Mouse (Mus musculus): ENCODE measurements around the gene Col13a1. TPM values are rescaled to one million over a fixed set of nuclear protein-coding genes. Genes with fewer than 3 reads are reported as not detected.

The Col13a1 gene
- polyA plus RNA-seq, 1 experiment from 2014 or later, result 4.2 TPM

DNA sequence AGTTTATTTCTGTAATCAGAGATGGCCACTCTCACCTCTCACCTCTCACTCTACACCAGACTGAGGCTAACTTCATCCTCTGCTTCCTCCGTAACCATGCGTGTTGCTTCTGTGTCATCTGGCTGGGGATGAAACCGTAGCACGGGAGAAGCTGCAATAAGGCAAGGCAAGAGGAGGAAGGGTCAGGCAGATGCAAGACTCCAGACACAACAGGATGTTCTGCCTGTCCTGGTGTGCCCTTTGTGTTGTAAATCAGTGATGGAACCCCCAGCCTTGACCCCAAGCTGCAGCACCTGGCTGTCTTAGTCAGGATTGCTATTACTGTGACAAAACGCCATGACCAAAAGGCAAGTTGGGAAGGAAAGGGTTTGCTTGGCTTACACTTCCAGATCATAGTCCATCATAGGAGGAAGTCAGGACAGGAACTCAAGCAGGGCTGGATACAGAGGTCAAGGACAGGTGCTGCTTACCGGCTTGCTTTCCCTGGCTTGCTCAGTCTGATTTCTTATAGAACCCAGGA lies 31.1 kb upstream of the Col13a1 start:
- Histone ChIP-seq H3K4me3 (ENCODE audit: low read length) (no peak overlapping the region), H3K9ac (ENCODE audit: low read length) (no peak overlapping the region), H3K4me1 (ENCODE audit: control insufficient read depth, insufficient read depth, low read length) (no peaks in the 10 kb centered on the region), H3K4me2 (ENCODE audit: low read depth, low read length) (no peak overlapping the region), H3K27ac (ENCODE audit: low read length) (no peak overlapping the region), H3K27me3 (ENCODE audit: control insufficient read depth, insufficient read depth, low read length) (0 out of 2 replicates have a peak, but pooled peaks cover 3% of the 10 kb centered on the region), H3K36me3 (ENCODE audit: control insufficient read depth, insufficient read depth) (no peaks in the 10 kb centered on the region), H3K9me3 (replicated peaks; ENCODE audit: control insufficient read depth, low read length) (no peaks in the 10 kb centered on the region)
- ATAC-seq (replicated peaks; ENCODE audit: extremely low read depth, insufficient read depth, low FRiP score), result no peak
- WGBS, result 65% methylated on average over 6 of the region's 6 CpGs

DNA sequence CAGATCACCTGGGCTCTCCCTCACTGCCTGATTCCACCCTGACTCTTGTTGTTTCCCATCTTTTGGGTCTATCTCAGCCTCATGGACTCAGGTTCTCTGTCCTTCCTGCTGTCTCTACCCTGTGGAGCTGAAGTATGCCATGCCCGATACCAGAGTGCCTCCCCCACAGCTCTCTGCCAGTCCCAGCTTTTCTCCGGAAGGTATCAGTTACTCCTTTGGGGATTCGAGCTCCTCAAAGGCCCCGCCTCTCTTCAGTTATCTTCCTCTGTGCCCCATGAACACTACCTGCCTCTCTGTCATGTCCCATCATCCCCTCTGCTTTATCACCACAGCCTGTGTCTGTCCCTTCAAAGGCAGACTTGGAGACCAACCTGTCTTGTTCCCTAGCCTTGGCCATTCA lies 29.1 kb upstream of the Col13a1 start:
- ATAC-seq (replicated peaks; ENCODE audit: extremely low read depth, insufficient read depth, low FRiP score), result no peak
- Histone ChIP-seq H3K4me3 (ENCODE audit: low read length) (no peak overlapping the region), H3K4me1 (ENCODE audit: control insufficient read depth, insufficient read depth, low read length) (no peaks in the 10 kb centered on the region), H3K4me2 (ENCODE audit: low read depth, low read length) (no peak overlapping the region), H3K27ac (ENCODE audit: low read length) (no peak overlapping the region), H3K9me3 (replicated peaks; ENCODE audit: control insufficient read depth, low read length) (no peaks in the 10 kb centered on the region), H3K36me3 (ENCODE audit: control insufficient read depth, insufficient read depth) (no peaks in the 10 kb centered on the region), H3K9ac (ENCODE audit: low read length) (no peak overlapping the region), H3K27me3 (ENCODE audit: control insufficient read depth, insufficient read depth, low read length) (0 out of 2 replicates have a peak, but pooled peaks cover 3% of the 10 kb centered on the region)
- 75% methylated on average over 4 of the region's 4 CpGs for WGBS

DNA sequence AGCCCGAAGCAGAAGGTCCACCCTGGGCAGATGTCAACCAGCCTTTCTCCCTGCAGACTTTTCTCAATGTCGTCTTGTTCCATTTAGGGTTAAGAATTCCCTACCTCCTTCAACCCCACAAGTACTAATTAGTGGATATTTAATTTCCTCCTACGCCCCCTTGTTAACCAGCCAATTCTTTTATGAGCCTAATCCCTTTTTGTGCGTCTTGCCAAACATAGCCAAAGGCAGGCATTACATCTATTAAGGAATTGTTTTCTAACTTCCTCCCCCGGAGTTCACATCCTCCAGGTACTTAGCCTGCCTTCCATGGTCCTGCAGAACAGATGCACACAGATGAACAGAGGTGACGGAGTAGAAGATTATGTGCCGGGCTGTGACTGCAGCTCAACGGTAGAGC lies 27.5 kb upstream of the Col13a1 start:
- no peaks in the 10 kb centered on the region for H3K4me1 ChIP-seq (ENCODE audit: control insufficient read depth, insufficient read depth, low read length)
- H3K9ac ChIP-seq (ENCODE audit: low read length), result no peak overlapping the region
- no peak overlapping the region for H3K4me2 ChIP-seq (ENCODE audit: low read depth, low read length)
- ATAC-seq (replicated peaks; ENCODE audit: extremely low read depth, insufficient read depth, low FRiP score), result no peak
- no peak overlapping the region for H3K4me3 ChIP-seq (ENCODE audit: low read length)
- 0 out of 2 replicates have a peak, but pooled peaks cover 3% of the 10 kb centered on the region for H3K27me3 ChIP-seq (ENCODE audit: control insufficient read depth, insufficient read depth, low read length)
- H3K27ac ChIP-seq (ENCODE audit: low read length), result no peak overlapping the region
- 76% methylated on average over 8 of the region's 8 CpGs for WGBS
- H3K36me3 ChIP-seq (ENCODE audit: control insufficient read depth, insufficient read depth), result no peaks in the 10 kb centered on the region
- no peaks in the 10 kb centered on the region for H3K9me3 ChIP-seq (replicated peaks; ENCODE audit: control insufficient read depth, low read length)

DNA sequence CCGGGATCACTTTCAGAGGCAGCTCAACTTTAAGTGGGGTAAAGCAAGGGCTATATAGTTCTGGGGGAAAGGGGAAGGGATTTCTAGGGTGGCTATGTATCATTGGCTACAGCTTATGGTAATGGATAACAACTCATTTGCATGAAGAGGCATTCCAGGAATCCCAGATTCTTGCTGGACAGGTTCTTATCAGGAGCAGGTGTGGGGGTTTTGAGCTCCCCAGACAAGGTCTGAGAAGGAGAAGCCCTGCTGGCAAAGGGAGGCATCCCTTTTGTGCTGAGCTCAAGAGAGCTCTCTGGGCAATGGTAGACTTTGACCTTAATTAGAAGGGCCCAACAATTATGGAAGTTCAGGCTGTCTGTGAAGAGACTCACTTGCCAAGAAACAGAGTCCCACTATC lies 21.3 kb upstream of the Col13a1 start:
- WGBS, result 84% methylated on average over 1 of the region's 1 CpGs
- no peak overlapping the region for H3K4me2 ChIP-seq (ENCODE audit: low read depth, low read length)
- no peaks in the 10 kb centered on the region for H3K36me3 ChIP-seq (ENCODE audit: control insufficient read depth, insufficient read depth)
- no peaks in the 10 kb centered on the region for H3K9me3 ChIP-seq (replicated peaks; ENCODE audit: control insufficient read depth, low read length)
- H3K4me1 ChIP-seq (ENCODE audit: control insufficient read depth, insufficient read depth, low read length), result no peaks in the 10 kb centered on the region
- H3K9ac ChIP-seq (ENCODE audit: low read length), result no peak overlapping the region
- no peaks in the 10 kb centered on the region for H3K27me3 ChIP-seq (ENCODE audit: control insufficient read depth, insufficient read depth, low read length)
- no peak overlapping the region for H3K4me3 ChIP-seq (ENCODE audit: low read length)
- no peak overlapping the region for H3K27ac ChIP-seq (ENCODE audit: low read length)
- no peak for ATAC-seq (replicated peaks; ENCODE audit: extremely low read depth, insufficient read depth, low FRiP score)

DNA sequence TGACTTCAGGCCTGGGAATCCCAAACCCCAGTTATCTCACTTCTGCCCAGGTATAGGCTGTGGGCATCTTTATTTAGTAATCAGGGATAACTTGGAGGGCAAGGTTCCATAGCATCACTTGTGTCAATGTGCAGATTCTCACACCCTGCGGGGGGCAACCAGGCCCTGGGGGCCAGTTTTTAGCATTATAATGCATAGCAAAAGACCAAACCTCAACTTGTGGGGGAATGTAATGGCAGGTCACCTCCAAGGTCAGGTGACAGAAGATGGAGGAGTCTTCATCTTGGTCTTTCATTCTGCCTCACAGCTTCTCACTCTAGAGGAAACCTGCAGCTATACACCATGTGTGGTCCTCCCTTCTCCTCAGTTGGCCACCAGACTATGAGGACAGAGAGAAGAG lies 20.9 kb upstream of the Col13a1 start:
- H3K4me2 ChIP-seq (ENCODE audit: low read depth, low read length), result no peak overlapping the region
- WGBS, result 75% methylated on average over 1 of the region's 1 CpGs
- H3K36me3 ChIP-seq (ENCODE audit: control insufficient read depth, insufficient read depth), result no peaks in the 10 kb centered on the region

DNA sequence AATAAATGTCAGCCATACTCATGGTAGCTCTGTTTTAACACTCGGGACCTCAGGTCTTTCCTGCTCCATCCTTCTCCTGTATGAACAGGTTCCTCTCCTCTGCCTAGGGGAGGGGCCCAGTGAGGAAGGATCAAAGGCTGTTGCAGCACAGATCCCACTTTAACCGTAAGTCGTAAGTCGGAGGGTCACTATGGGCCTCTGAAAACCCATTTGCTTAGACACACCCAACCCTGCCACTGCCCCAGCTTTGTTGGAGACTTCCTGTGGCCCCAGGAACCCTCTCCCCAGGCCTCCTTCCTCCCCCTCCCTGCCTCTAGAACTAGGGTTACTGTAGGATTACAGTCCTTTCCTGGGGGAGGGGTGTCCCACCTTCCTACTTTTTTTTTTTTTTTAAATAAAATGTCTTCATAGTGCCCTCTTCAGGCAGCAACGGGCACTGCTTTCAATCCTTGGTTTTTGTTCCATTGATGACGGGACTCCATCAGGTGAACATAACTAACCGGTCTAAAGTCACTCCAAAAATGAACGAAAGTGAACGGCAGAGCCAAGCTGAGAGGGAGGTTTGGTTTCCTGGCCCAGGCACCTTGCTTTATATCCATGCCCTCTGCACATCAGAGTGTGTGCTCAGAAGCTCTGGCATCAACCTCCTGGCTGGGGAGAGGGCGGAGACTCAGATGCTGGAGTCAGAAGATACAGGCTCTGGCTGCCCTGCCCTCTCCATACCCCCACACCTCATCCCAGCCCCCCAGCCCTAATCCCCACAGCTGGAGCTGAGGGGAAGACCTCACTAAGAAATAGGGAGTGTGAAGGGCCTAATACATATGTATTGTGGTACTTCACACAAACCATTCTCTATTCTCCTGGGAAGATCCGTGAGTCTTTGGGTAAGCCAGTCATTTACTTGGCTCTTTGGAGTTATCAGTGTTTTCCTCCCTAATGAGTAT lies 12.8 kb upstream of the Col13a1 start:
- H3K4me2 ChIP-seq (ENCODE audit: low read depth, low read length), result no peak overlapping the region
- ATAC-seq (replicated peaks; ENCODE audit: extremely low read depth, insufficient read depth, low FRiP score), result no peak
- no peak overlapping the region for H3K27ac ChIP-seq (ENCODE audit: low read length)
- no peaks in the 10 kb centered on the region for H3K27me3 ChIP-seq (ENCODE audit: control insufficient read depth, insufficient read depth, low read length)
- H3K4me3 ChIP-seq (ENCODE audit: low read length), result no peak overlapping the region
- H3K36me3 ChIP-seq (ENCODE audit: control insufficient read depth, insufficient read depth), result no peaks in the 10 kb centered on the region
- no peak overlapping the region for H3K9ac ChIP-seq (ENCODE audit: low read length)
- 21% methylated on average over 11 of the region's 11 CpGs for WGBS
- no peaks in the 10 kb centered on the region for H3K9me3 ChIP-seq (replicated peaks; ENCODE audit: control insufficient read depth, low read length)
- no peaks in the 10 kb centered on the region; the same call in 1 of the 2 replicates for H3K4me1 ChIP-seq (ENCODE audit: control insufficient read depth, insufficient read depth, low read length)

More for the DNA sequence above, 20.9 kb upstream of the Col13a1 start:
- Histone ChIP-seq H3K27ac (ENCODE audit: low read length) (no peak overlapping the region), H3K9ac (ENCODE audit: low read length) (no peak overlapping the region), H3K9me3 (replicated peaks; ENCODE audit: control insufficient read depth, low read length) (no peaks in the 10 kb centered on the region), H3K4me3 (ENCODE audit: low read length) (no peak overlapping the region), H3K27me3 (ENCODE audit: control insufficient read depth, insufficient read depth, low read length) (no peaks in the 10 kb centered on the region), H3K4me1 (ENCODE audit: control insufficient read depth, insufficient read depth, low read length) (no peaks in the 10 kb centered on the region)
- ATAC-seq (replicated peaks; ENCODE audit: extremely low read depth, insufficient read depth, low FRiP score), result no peak

DNA sequence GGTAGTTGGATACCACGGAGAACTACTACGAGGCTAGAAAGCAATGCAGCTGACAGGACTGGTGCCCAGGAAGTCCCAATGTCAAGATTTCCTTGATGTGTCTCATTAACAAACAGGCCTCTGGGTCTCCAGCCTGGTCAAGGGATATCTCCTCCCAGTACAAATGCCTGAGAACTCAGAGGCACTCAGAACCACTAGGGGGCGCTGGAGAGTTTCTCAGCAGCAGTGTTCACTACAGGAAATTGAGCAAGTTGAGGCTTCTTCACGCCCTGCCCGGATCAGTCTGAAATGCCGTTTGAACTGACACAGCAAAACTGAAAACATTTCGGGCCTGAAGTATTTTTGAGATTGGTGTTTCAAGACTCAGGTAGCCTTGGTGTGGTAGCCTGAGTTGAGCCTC lies 1.5 kb upstream of the Col13a1 start:
- Histone ChIP-seq H3K9ac (ENCODE audit: low read length) (no peak overlapping the region), H3K27me3 (ENCODE audit: control insufficient read depth, insufficient read depth, low read length) (peaks cover 24% of the 10 kb centered on the region), H3K4me3 (ENCODE audit: low read length) (no peak overlapping the region), H3K36me3 (ENCODE audit: control insufficient read depth, insufficient read depth) (no peaks in the 10 kb centered on the region), H3K4me1 (ENCODE audit: control insufficient read depth, insufficient read depth, low read length) (peaks cover 12% of the 10 kb centered on the region), H3K9me3 (replicated peaks; ENCODE audit: control insufficient read depth, low read length) (peaks cover 8% of the 10 kb centered on the region; the same call in 1 of the 2 replicates), H3K4me2 (ENCODE audit: low read depth, low read length) (no peak overlapping the region), H3K27ac (ENCODE audit: low read length) (no peak overlapping the region)
- 1% methylated on average over 7 of the region's 7 CpGs for WGBS
- peak; percentile 43; the same call in 1 of the 2 replicates for ATAC-seq (replicated peaks; ENCODE audit: extremely low read depth, insufficient read depth, low FRiP score)

DNA sequence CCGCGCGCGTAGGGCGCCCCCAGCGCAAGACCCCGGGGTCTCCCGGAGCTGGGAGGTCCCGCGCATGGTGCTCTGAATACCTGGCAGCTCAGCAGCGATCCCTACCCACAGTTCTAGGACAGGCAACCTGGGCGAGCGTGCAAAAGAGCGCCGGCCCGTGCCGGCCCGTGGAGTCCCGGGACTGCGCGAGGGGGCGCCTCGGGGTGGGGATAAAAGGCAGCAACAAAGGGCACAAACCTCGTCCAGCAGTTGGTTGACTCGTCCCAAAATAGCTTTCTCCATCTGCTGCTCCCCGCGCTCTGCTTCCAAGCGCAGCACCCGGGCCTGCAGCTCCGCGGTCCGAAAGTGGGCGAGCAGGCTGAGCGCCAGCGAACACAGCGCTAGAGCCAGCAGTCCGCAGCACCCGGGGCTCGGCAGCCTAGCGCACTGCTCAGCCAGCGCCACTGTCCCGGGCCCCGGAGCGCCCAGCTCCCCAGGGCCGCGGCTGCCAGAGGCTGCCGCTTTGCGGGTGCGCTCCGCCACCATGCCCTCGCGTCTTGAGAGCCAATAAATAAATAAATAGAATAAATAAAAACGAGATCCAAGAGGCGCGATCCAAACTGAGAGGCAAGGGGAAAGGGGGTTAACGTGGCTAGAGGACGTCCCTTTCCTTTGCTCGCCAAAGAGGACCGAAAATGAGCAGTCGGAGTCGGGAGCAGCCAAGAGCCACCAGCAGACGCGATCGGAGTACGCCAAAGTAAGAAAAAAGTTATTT lies 619 bp downstream of the Col13a1 start:
- peak; percentile 73; the same call in 1 of the 2 replicates for ATAC-seq (replicated peaks; ENCODE audit: extremely low read depth, insufficient read depth, low FRiP score)
- H3K4me3 ChIP-seq (ENCODE audit: low read length), result peak overlapping the region; percentile 66
- peaks cover 3% of the 10 kb centered on the region; the same call in 1 of the 2 replicates for H3K9me3 ChIP-seq (replicated peaks; ENCODE audit: control insufficient read depth, low read length)
- peak overlapping the region; percentile 85 for H3K4me2 ChIP-seq (ENCODE audit: low read depth, low read length)
- peaks cover 24% of the 10 kb centered on the region for H3K27me3 ChIP-seq (ENCODE audit: control insufficient read depth, insufficient read depth, low read length)
- WGBS, result under 1% methylated on average over 65 of the region's 65 CpGs
- peaks cover 12% of the 10 kb centered on the region for H3K4me1 ChIP-seq (ENCODE audit: control insufficient read depth, insufficient read depth, low read length)
- H3K27ac ChIP-seq (ENCODE audit: low read length), result no peak overlapping the region
- peak overlapping the region; percentile 69 for H3K9ac ChIP-seq (ENCODE audit: low read length)
- no peaks in the 10 kb centered on the region for H3K36me3 ChIP-seq (ENCODE audit: control insufficient read depth, insufficient read depth)

Data from heart, embryonic 16.5 days (tissue).